Mouse (Mus musculus) spleen, adult 18-20 months (tissue): Measurements from ENCODE around the gene Ces2e.
"Not testable (repeated sequence)": the region's sequence is repeated elsewhere in the genome, so short reads cannot be mapped to it uniquely, and the experiment has no call there.

Experiments
- DNase-seq, 2 experiments: peaks; one replicate each; pipeline ENCODE4 v3.0.0; 2022; ENCODE audit warnings: mixed read lengths in 2 of 2

The Ces2e gene

GRCm38 (mm10) chr8:104925972-104926596 lies at the start of gene Ces2e:
Gene Ces2e (plus strand): TSS chr8:104926260.
- no peak for DNase-seq

GRCm38 (mm10) chr8:104886223-104886926 lies 39.7 kb upstream of the Ces2e start:
- not testable (repeated sequence) for DNase-seq

DNA sequence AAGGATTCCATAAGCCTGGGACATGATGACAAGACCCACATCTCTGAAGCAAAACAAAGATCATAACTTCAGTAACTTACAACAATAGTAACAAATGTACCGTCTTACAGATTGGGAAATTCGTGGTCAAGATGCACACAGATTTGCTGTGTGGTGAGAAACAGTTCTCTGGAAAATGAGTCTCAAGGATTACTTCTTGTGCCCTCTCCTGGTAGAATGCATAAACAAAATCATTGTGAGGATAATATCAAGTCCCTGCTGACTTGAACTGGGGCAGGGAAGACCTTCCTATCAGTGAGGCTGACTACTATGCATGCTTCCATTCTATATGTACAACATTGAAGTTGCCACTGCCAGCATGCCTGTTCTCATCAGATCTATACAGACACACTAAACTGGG lies 24.3 kb upstream of the Ces2e start:
- DNase-seq: no peak

- DNase-seq: no peak
Measured at GRCm38 (mm10) chr8:104907111-104907510, 18.9 kb upstream of the Ces2e start.

GRCm38 (mm10) chr8:104909021-104909420 lies 17.0 kb upstream of the Ces2e start:
- not testable (repeated sequence) for DNase-seq

GRCm38 (mm10) chr8:104909651-104910050 lies 16.4 kb upstream of the Ces2e start:
- DNase-seq: not testable (repeated sequence)

DNA sequence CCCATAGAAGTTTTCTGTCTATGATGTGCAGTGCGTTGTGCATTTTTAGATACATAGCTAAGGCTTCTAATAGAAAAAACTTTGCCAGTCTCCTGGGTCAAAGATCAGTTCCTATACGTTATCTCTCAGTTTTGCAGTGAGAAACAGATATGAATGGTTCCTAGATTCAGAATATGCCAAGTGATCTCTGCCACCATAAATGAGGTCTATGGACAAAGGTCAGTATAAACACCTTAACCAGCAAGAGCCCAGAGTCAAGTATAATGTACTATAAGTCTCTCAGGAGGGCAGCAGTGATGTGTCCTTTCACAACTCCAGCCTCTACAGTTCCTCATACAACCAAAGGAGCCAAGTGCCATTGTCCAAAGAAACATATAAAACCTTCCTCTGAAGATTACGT lies 1.2 kb downstream of the Ces2e start:
- no peak for DNase-seq

DNA sequence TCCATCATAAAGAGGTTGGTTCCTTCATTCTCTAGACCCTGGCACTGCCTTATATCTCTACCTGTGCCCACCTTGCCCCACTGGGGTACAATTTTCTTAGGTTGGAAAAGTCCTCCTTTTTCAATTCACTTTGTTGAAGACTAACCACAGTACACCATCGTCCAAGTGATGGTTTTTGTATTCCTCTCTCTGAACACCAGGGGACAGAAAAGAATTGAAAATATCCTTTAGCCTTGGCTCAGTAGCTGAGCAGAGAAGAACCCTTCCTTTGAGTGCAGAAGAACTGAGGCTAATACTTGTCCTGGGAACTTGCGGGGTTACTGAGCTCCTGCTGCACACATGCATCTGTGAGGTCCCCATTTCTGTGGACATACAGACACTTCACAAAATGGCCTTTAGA lies 18.6 kb downstream of the Ces2e start:
- no peak for DNase-seq

DNA sequence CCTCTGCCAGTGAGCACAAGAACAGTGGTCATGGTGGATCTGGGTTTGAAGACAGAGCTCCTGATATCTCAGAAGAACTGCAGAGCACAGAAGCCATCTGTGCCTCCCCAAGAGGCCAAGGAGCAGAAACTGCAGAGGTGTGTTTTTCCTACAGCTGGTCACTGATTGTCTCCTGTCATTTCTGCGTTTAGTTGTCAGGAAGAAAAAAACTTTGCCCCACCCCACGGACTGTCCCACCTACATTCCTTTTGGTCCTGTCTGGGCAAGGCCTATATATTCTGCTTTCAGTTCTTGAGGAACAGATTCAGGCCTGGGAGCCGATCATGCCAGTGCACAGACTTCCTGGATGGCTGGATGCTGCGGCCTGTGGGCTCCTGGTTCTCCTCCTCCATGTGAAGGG lies 21.0 kb downstream of the Ces2e start, which contains the start of gene Ces2f:
Ces2f (plus strand) TSS at position 301 of the 400 bp plus-strand sequence.
- DNase-seq: no peak

DNA sequence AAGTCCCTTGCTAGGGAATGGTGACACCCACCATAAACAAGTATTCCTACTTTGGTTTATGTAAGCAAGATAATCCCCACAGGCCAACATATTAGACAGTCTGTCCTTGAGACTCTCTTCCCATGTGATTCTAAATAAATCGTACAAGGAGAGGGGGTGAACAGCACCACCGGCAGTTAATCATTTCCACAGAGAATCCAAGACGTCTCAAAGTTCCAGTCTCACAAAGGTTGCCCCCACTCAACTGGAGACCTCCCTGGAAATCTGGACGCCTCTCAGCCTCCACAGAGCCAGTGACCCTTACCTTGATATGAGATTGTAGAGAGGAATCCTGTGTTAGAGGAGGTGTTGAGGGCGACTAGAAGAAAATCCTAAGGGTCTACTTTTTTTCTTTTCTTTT lies 23.0 kb downstream of the Ces2e start:
- DNase-seq: no peak

GRCm38 (mm10) chr8:104961537-104961961 lies 35.5 kb downstream of the Ces2e start, which contains the start of gene Ces2g:
Gene Ces2g (plus strand): TSS chr8:104961718.
- DNase-seq: no peak

GRCm38 (mm10) chr8:104962229-104962901 lies 36.3 kb downstream of the Ces2e start:
- DNase-seq: no peak

DNA sequence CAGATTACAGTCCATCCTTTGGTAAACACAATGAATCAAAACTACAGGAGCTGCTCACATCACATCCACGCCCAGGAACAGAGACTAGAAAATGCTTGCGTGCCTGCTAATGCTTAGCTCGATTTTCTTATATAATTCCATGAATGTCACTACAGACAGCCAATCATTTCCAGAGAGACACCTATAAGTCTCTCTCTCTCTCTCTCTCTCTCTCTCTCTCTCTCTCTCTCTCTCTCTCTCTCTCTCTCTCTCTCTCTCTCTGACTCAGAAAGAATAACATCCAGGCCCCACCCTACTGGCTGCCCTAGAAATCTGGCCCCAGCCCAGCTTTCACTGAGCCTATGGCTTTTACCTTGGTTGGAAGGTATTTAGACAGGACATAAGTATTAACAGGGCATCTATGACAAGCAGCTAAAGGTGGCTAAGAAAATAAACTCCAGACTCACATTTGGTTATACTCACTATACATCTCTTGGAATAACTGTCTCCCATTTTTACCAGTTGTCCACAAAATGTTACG lies 37.4 kb downstream of the Ces2e start:
- no peak for DNase-seq

DNA sequence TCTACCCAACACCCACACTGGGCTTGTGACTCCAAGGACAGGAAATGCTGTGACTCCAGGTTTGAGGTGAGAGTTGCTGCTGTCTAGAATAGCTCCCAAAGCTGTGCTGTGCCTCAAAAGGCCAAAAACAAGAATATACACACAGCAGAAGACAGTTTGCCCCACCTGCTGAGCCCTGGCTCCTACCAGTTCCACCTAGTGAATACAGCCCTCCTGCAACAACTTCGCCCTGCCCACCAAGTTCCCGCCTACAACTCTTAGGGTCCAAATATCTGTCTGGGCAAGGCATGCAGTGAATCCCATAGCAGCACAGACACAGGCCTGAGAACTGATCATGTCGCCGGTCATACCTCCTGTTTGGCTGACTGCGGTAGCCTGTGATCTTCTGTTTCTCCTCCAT lies 58.1 kb downstream of the Ces2e start:
- no peak for DNase-seq
